Mouse (Mus musculus) cerebellum, adult 2 months (tissue): ENCODE measurements at regions not wholly inside any gene's neighbourhood (a gene's known extent, or its start where the extent isn't known, plus 50 kb on each side); places are given as distances from the start of the nearest gene placed in this dataset.

ENCODE experiments used
- CTCF ChIP-seq: fragments of 200-500 bp; IDR thresholded peaks from 2 replicates; pipeline ENCODE4 v1.5.1; 2011; ENCODE audit warnings: low read depth, mild to moderate bottlenecking, control low read depth, low read length, moderate library complexity, borderline replicate concordance; ENCODE audit not compliant: insufficient read depth
- POLR2A ChIP-seq: fragments of 200-500 bp; IDR thresholded peaks from 2 replicates; pipeline ENCODE4 v1.6.1; 2011; ENCODE audit warnings: low read length, control low read depth, borderline replicate concordance; ENCODE audit not compliant: insufficient read depth

DNA sequence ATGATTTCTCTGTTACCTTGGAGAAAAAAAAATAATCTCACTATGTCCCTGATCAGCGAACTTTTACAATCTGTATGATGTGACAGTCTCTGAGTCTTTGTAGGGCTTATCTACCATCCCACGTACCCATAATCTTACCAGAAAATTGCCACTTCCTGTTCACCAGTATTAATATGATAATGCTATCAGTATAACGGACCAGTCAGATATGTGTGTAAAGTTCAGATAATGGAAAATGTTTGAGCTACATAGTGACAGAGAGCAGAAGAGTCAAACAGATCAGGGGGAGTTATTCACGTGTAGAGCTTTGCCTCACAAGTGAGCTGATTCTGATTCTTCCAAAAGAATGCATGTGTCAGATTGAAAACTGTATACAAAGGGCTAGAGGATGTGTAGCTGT, 466.0 kb upstream of the Fam160b2 start:
- no peak for TF ChIP-seq CTCF
- TF ChIP-seq POLR2A = no peak
